Mouse (Mus musculus) adrenal gland, adult (tissue): ENCODE results near the gene Slc28a1.
A peak's percentile ranks its signal among the peaks of the same experiment; 100 is the strongest.

Source experiments
- DNase-seq, 2 experiments: peaks; one replicate each; pipeline ENCODE4 v3.0.0; 2022 to 2023; ENCODE audit warnings: low spot score in 1 of 2; ENCODE audit not compliant: inconsistent age in 2 of 2

Slc28a1 gene

DNA sequence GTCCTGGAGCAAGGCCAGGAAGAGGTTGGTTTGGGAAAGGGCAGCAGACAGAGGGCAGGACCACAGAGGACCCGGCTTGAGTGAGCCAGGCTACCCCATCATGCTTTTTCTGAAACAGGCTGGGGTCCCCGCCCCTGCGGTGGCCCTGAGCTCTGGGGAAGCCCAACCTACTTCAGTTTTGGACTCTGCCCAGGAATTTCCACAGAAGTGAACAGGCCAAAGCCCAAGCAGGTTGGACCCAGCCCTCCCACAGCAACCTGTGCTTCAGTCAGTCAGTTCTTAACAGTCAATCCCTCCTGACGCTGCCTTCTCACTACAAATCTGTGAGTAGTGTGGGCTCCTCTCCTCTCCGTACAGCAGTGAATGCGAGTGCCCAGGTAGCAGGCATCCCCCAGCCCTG is at the start of gene Slc28a1:
Slc28a1 (plus strand) TSS at position 245 of the 400 bp plus-strand sequence.
- DNase-seq = peak in 1 of 2 experiments; percentile 45

DNA sequence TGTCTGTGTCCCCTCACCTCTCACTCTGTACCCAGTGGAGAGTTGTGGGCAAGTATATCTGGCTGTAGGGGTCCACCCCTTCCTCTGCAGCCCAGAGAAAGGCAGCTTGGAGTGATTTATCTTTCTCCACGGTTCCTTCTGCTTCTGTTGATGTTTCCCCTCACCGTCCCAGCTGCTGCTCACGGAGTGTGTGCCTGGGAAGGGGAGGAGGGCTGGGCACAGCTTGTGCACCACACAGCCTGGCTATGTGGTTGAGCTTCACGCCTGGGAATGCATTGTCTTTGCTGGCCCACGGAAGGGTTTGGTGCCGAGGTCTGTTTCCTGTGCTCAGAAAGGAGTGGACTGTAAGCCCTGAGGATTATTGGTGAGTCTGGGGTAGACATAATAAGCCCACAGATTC is 47.9 kb upstream of the Slc28a1 start:
- no peak for DNase-seq

DNA sequence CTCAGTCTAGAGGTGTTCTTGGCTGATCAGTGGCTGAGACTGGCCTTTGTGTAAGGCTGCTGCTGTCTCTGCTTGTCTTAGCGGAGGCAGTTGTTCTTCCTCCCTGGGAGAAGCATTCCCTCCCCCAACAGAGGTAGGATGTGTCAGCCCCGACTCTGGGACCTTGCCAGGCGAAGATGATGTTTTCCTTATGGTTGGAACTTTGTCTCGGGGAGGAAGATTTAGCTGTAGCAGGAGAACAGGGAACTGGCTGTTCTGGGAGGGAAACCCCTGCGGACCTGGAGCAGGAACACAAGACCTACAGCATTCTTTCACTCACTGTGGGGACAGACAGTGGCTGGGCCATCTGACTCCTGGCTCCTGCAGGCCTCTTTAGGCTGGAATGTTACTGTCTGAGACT is 42.1 kb upstream of the Slc28a1 start:
- no peak for DNase-seq

DNA sequence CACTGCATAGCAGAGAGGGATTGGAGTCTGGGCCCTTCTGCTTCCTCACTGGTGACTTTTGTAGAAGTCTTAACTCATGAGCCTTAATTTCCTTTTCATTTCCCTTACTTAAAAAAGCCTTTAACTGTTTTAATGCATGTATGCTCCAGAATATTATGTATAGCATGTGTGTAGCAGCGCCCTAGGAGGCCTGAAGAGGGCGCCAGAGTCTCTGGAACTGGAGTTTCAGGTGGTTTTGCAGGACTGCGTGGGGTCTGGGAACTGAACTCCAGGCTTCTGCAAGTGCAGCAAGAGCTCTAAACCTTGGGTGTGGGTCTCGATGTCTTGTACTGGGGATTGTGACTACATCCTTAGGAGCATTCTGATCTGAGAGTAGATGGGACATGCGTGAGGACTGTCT is 41.3 kb upstream of the Slc28a1 start:
- DNase-seq = no peak

DNA sequence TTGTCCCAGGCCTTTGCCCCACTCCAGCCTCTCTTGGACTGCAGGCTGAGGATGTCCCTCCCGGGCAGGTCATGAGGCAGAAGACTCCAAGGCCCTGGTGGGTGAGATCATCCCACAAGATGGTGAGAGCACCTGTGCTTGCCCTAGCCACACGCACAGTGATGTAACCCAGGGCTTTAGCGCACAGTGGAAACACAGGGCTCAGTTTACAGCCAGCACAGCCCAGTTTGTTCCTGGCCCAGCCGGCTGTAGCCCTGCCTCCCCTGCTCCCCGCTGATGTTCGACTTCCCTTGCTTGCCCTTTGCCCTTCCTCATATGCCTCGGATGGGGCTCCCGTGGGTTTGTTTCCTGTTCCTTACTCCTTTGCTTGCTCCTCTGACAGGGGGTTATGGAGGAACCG is 40.1 kb upstream of the Slc28a1 start:
- DNase-seq = no peak

DNA sequence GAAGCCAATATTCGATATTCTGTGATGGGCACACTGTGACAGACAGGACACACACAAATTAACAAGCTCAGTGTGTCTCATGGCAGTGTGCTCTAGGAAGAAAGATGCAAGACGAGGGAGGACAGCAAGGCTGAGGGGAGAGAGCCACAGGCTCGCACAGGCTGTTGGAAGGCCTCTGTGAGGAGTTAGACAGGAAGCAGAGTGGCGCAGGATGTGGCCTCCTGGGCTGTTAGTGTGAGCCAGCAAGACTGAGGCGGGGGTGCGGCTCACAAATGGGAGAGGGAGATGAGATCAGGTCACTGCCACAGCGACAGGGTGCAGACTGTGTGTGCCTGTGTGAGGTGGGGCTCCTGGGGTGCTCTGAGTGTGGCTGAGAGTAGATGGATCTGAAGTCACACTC is 39.3 kb upstream of the Slc28a1 start:
- no peak for DNase-seq

DNA sequence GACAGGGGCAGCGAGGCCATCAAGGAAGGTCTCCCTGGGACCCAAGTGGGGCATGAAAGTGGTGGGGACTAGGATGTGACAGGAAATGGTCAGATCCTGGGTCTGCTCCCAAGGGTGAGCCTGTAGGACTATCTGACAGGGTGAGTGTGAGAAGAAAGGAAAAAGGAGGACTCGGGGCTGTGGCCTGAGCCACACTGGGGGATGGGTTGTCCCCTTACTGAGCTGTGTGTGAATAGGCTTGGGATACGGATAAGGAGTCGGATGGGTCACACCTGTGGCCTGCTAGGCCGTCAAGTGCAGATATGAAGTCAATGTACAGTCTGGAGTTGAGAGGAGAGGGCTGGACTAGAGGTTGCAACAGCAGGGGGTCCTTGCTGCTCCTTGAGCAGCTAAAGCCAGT is 38.9 kb upstream of the Slc28a1 start:
- no peak for DNase-seq

DNA sequence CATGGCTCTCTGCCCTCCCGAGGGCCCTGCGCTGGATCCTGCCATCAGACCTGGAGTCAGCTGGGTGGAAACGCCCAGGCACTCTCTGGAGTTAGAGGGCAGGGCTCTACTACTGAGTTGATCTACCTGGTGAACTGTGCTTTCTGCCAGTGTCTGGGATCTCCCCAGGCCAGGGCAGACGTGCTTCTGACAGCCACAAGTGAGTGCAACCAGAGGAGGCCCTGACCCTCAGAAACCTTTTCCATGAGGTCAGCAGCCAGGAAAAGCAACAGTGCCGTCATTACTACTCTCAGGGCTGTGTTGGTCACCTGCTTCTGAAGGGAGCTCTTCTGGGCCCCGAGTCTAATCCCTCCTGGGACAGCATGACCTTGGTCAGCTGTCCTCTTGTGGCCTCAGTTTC is 37.6 kb upstream of the Slc28a1 start:
- DNase-seq = peak in 1 of 2 experiments; percentile 54

DNA sequence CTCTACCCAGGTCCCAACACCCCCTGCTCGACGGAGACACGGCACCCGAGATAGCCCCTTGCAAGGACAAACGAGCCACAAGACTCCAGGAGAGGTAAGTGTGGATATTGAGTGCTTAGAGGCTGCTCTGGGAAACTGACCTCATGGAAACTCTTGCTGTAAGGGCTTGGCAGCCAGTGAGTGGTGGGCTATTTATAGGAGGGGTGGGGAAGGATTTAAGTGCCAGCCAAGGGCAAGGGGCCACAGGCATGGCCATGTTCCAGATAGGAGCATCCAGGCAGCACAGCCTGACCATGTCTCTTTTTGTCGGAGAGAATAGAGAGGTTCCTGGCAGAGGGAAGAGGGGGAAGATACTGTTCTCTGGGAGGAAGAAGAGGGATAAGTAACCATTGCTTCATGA is 35.9 kb upstream of the Slc28a1 start:
- no peak for DNase-seq

DNA sequence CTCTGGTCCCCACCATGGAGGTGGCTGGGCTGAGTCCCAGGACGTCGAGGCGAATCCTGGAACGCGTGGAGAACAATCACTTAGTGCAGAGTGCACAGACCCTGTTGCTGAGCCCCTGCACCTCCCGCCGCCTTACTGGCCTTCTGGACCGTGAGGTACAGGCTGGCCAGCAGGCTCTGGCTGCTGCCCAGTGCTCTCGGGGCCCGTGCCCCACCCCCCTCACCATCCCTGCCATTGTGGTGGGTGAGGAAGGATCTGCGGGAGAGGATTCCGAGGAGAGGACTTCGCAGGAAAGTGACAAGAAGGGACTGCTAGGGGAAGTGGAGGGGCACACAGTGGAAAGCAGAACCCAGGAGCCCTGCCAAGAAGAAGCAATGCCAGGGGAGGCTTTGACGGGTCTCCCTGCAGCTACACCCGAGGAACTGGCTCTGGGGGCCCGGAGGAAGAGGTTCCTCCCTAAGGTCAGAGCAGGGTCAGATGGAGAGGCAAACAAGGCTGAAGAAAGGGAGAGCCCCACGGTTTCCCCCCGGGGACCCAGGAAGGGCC is 21.1 kb upstream of the Slc28a1 start:
- DNase-seq = no peak

DNA sequence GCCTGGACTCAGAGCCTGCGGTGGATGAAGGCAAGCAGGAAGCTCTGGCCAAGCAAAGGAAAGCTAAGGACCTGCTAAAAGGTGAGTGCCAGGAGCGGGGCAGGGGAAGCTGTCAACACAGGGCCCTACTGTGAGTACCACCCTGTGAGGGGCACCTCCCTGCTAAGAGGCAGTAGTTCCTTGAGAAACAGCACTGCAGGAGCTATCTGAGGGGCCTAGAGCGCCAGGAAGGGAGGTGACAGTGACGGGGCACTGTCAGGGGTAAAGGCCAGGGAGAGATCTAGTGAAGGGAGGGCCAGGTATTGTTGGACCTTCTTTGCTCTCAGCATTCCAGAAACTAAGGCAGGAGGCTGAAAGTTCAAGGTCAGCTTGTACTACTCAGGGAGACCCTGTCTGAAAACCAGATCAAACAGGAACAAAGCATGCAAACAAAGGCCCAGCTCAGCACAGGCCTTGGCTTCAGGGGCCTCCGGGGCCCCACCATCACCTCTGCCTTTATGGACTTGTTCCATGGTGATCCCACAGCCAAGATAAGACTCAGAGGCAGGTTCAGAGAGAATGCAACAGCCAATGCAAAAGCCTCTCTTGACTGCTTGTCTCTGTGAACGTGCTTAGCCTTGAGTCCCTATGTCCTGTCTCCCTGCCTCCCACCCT is 20.4 kb upstream of the Slc28a1 start:
- DNase-seq = no peak

DNA sequence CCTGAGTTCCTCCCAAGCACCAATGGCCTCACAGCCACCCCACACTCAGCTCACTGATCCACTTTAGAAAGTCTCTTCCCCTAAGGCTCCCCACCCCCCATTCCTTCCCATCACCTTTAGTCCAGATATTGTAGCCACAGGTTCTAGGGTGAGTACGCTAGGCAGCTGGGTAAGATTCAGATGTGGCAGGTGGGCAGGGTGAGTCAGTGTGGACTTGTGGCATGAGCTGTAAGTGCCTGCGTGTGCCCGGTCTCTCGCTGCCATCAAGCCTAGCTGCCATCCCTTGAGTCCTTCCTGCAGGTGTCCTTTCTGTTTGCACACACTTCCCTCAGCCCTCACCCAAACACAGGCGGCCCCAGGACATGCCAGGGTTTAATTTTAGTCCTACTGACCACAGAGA is 14.3 kb upstream of the Slc28a1 start:
- no peak for DNase-seq

DNA sequence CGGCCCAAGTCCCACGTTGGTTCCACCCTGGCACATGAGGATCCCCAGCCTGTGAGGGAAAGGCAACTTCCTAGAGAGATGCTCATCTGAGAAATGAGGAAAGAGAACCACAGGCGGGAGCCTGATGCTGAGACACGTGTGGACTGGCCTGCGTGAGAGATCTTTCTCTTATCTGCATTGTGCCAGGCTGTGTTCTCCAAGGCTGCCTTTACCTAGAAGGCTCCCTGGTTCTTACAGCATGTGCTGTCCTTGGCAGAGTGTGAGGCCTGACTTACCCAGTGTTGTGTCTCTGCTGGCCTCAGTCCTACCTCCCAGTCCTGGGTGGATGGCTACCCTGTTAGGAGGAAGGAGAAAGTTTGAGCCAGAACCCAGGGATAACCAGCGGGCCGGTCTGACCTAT is 11.7 kb upstream of the Slc28a1 start:
- DNase-seq = no peak

DNA sequence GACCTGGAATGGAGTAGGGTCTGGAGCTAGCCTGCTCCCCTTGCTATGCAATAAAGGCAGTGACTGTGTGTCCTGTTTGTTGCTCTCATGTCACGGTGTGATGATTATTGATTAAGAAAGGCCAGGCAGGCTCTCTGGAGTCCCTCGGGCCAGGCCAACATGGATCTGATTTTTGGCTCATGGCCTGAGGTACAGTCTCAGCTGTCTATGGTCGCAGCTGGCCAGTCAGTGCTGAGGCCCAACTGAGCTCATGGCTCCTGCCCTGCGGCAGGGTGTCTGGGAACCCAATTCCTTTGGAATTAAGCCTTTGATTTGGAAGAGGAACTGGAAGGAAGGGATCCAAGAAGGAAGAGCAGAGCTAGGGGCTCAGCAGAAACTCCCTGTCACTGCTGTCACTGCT is 9.1 kb upstream of the Slc28a1 start:
- DNase-seq = no peak

DNA sequence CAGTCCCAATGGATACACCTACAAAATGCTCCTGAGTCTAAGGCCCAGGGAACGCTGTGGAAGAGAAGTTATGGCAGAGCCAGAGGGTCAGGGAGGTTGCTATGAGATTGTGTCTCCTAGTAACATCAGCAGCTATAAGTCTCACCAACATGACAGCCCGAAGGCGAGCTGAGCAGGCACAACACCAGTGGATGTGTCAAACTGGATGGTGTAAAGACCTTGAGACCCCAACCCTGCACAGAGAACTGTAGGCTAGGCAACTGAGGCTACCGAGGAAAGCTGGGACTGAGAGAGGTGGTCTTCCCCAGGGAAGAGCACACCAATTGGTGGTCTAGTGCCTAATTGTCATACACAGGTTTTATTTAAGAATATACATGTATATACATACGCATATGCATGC is 6.4 kb upstream of the Slc28a1 start:
- no peak for DNase-seq

DNA sequence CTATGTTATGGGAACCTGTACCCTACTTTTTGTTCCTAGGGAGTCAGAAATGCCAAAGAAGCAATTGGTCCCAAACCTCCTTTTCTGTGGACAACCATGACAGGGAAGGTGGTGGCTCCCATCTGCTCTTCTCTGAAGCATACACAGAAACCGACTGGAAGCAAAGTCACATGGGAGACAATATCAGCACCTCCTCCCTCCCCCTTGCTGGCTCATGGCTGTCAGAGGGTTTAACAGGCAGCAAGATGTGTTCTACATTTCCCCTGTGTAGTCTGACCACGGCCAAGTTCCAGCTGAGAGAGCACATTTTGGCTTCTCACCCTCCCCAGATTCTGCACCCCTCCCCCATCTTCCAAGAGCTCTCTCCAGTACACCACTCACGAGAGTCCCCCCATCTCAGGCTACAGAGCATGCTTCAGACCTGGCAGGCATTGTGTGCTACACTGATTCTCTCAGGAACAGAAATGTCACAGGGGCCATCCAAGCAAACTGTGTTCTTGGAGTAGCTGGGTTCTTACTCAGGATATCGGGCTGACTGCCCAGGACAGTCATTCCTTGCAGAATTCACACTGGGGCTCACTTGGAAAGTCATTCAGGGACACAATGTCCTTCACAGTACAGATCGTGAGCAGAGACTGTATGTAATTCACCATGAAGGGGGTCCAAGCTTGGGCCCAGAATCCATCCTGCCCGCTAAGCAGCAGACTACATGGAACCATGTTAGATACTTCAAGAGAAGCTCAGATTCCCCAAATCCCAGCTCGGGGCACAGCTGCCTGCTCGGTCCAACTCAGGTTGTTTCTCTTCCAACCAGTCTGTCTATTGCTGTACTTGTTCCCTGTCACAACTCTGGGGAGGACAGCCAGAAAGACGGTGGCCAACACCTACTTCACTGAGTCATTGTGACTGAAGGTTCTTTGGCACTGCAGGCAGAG is 4.6 kb upstream of the Slc28a1 start:
- peak; percentile 81 to 91 for DNase-seq

DNA sequence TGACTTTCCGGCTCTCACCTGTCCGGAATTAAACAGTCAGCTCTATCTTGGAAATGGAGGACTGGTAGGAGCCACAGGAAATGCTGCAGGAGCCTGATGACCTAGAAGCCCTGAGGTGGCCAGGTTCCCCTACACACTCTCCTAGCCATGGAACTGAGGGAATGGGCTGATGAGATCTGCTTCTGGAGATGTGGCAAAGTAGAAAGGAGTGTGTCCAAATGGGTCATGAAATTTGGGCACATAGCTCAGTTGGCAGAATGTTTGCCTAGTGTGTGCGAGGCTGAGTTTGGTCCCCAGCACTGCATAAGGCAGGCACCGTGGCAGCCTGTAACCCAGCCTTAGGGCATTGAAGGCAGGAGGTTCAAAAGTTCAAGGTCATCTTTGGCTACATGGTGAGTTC is 3.8 kb upstream of the Slc28a1 start:
- peak in 1 of 2 experiments; percentile 67 for DNase-seq

DNA sequence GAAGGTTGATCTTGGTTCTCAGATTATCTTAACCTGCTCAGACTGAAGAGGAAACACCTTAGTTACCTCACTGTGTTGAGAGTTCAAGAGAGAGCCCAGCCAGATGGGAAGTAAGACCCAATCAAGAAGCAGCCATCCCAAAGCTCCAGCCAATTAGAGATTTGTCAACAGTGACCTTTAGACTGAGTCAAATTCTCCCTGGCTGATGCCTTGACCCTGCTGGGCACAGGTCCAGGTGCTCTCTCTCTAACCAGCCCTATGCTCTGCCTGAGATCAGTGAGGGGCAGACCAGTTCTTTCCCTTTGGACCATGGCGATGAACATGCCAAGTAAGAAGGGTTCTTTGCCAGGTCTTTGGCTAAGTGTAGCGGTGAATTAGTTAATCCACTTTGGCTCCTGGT is 2.9 kb upstream of the Slc28a1 start:
- DNase-seq = peak; percentile 56 to 84

DNA sequence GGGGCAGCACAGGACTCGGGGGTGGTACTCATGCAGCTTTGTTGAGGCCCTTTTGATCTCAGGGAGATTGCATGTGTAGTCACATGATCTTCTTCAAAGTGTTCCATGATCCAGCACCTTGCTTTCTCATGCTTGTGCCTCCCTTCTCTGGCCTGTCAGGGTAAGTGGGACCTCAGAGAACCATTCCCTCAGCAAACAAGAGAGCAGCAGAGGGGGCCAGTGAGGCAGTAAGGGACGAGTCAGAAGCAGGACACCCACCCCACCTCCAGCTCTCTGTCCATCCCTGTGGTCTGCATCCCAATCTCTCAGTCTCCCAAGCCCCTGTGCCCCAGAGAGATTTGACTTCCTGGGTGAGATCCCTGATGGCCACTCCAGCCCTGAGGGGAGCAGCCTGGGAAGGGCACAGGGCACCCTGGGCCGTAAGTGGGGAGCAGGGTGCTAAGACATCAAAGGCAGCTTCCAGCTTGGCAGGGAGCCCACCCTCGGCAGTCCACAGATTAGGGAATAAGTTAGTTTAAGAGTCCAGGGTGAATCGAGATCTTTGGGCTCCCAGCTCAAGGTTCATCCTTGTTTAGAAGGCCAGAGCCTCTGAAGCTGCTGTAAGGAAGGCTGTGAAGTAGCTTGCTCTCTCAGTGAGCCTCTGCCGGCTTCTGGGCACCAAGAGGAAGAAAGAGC is 1.8 kb upstream of the Slc28a1 start:
- peak; percentile 38 to 71 for DNase-seq

DNA sequence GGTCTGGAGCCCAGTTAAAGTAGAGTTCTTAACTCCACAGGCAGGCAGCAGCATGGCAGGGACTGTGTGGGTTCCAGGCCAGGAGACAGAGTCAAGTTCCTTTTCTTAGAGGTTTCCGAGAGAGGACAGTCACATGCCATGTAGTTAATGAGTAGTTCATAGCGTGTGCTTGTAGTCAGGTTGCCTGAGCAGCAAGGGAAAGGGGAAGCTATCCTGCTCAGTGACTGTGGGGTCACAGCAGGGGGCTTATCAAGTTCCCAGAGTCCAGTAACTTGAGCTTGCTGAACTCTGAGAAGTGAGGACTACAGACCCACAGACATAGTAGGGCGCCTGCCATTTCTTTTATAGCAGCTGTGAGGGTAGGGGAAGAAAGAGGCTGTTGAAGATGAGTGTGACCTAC is 6.5 kb downstream of the Slc28a1 start:
- no peak for DNase-seq

DNA sequence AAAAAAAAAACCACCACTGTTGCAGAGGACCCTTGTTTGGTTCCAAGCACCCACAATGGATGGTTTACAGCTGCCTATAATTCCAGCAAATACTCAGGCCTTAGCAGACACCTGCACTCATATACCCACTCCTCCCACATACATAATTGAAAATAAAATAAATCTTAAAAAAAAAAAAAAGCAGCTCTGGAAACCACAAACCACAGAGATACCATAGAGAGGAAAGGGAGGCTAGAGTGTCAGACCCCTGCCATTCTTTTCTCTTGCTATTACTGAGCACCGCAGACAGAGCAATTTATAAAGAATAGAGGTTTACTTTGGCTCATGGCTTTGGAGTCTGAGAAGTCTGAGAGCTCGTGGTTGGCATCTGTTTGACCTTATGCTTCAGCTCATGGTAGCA is 8.2 kb downstream of the Slc28a1 start:
- DNase-seq = no peak

DNA sequence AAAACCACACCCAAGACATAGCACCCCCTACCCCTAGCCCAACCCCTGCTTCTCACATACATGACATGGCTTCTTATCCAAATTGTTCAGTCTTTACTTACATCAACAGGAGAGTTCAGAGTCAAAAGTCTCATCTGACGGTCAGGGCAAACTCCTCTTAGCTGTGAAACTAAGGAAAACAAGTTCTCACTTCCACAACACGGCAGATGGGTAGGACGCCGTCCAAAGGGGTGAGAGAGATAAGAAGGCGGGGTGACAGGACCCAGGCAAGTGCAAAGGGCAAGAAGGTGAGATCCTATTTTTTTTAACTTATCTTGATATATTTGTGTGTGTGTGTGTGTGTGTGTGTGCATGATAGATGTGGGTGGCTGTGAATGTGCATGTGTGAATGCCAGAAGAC is 9.0 kb downstream of the Slc28a1 start:
- DNase-seq = no peak
